ENCODE assay signal across 18 mouse cellular contexts in genomic region chr19:47311162-47311561, GRCm38 (mm10).
DNase-seq lines count a peak whose midpoint lies in the region; ATAC-seq and TF ChIP-seq lines count a peak whose summit lies in the region.
"Had no signal": no experiment of that assay in that cellular context is flagged by ENCODE, and none has a peak within 500 bp of the region (broad histone marks: within the 10 kb centered on the region; RNA-seq: fewer than 3 reads in every experiment).

No protein-coding gene starts in this region.

- ATAC-seq in kidney, embryonic 15.5 days (replicated peaks; ENCODE audit: low FRiP score): no peak
- peak; percentile 56 for ATAC-seq in liver, embryonic 12.5 days
- ATAC-seq in stomach, postnatal 0 days (ENCODE audit: low FRiP score, low TSS enrichment): no peak
- ATAC-seq in midbrain, embryonic 16.5 days: no peak
- ATAC-seq in hindbrain, postnatal 0 days: no peak
- ATAC-seq: intestine, postnatal 0 days had no signal

- H3K9me3 ChIP-seq in kidney, embryonic 15.5 days (replicated peaks): no peaks in the 10 kb centered on the region
- H3K9me3 ChIP-seq in liver, embryonic 12.5 days (replicated peaks): no peaks in the 10 kb centered on the region
- no peaks in the 10 kb centered on the region for H3K9me3 ChIP-seq in stomach, postnatal 0 days (ENCODE audit: control insufficient read depth, low read length)
- no peaks in the 10 kb centered on the region for H3K9me3 ChIP-seq in midbrain, embryonic 16.5 days (replicated peaks; ENCODE audit: control insufficient read depth, low read length, poor library complexity, severe bottlenecking)
- no peaks in the 10 kb centered on the region for H3K9me3 ChIP-seq in hindbrain, postnatal 0 days (ENCODE audit: low read length)
- H3K9me3 ChIP-seq: forebrain, embryonic 10.5 days; neural tube, embryonic 13.5 days had no signal

- H3K4me1 ChIP-seq in kidney, embryonic 15.5 days: peaks cover 75% of the 10 kb centered on the region
- H3K4me1 ChIP-seq in liver, embryonic 12.5 days: peaks cover 16% of the 10 kb centered on the region
- peaks cover 19% of the 10 kb centered on the region for H3K4me1 ChIP-seq in stomach, postnatal 0 days (replicated peaks; ENCODE audit: control insufficient read depth, insufficient read depth)
- H3K4me1 ChIP-seq in midbrain, embryonic 16.5 days (ENCODE audit: control insufficient read depth, insufficient read depth, low read length): peaks cover 12% of the 10 kb centered on the region
- peaks cover 20% of the 10 kb centered on the region; the same call in 1 of the 2 replicates for H3K4me1 ChIP-seq in hindbrain, postnatal 0 days (ENCODE audit: insufficient read depth, low read length)

- peak overlapping the region; percentile 14; the same call in 1 of the 2 replicates for H3K27ac ChIP-seq in kidney, embryonic 15.5 days
- H3K27ac ChIP-seq in liver, embryonic 12.5 days: 0 out of 2 replicates have a peak overlapping the region, but pooled peaks have one; percentile 4
- peak overlapping the region; percentile 69; the same call in 1 of the 2 replicates for H3K27ac ChIP-seq in stomach, postnatal 0 days (replicated peaks)
- H3K27ac ChIP-seq in midbrain, embryonic 16.5 days (ENCODE audit: low read length): no peak overlapping the region
- no peak overlapping the region for H3K27ac ChIP-seq in hindbrain, postnatal 0 days
- H3K27ac ChIP-seq: forebrain, embryonic 10.5 days; hindbrain, embryonic 14.5 days; neural tube, embryonic 13.5 days had no signal

- no peak overlapping the region for H3K4me2 ChIP-seq in kidney, embryonic 15.5 days
- no peak overlapping the region for H3K4me2 ChIP-seq in liver, embryonic 12.5 days
- H3K4me2 ChIP-seq in stomach, postnatal 0 days (replicated peaks; ENCODE audit: low read depth): no peak overlapping the region
- H3K4me2 ChIP-seq in midbrain, embryonic 16.5 days (ENCODE audit: low read length): no peak overlapping the region
- H3K4me2 ChIP-seq in hindbrain, postnatal 0 days (ENCODE audit: low read depth, low read length): no peak overlapping the region
- H3K4me2 ChIP-seq: hindbrain, embryonic 14.5 days; neural tube, embryonic 13.5 days had no signal

- no peak for TF ChIP-seq EP300 in stomach, postnatal 0 days (optimal IDR thresholded peaks at IDR 0.05)

- peak; percentile 52 for DNase-seq in adrenal gland, adult 2 months
- DNase-seq in adrenal gland, adult 8-10 months: no peak
- no peak for DNase-seq in kidney, postnatal 4 days
- DNase-seq in stomach, postnatal 0 days (ENCODE audit: low spot score): no peak
- DNase-seq in hindbrain, postnatal 0 days (ENCODE audit: low spot score): no peak
- DNase-seq: cerebellum, adult 8-10 months; kidney, postnatal 25 days; lung, postnatal 14 days; right cerebral cortex, postnatal 4 days; thymus, postnatal 25 days had no signal

- no peaks in the 10 kb centered on the region for H3K27me3 ChIP-seq in kidney, embryonic 15.5 days
- peaks cover 30% of the 10 kb centered on the region for H3K27me3 ChIP-seq in liver, embryonic 12.5 days (replicated peaks)
- no peaks in the 10 kb centered on the region for H3K27me3 ChIP-seq in stomach, postnatal 0 days (ENCODE audit: control insufficient read depth, insufficient read depth, low read length)
- peaks cover 4% of the 10 kb centered on the region; the same call in 1 of the 2 replicates for H3K27me3 ChIP-seq in midbrain, embryonic 16.5 days (ENCODE audit: control insufficient read depth, insufficient read depth, low read depth, low read length)
- no peaks in the 10 kb centered on the region for H3K27me3 ChIP-seq in hindbrain, postnatal 0 days (ENCODE audit: insufficient read depth, low read length)
- H3K27me3 ChIP-seq: CH12.LX had no signal

- H3K9ac ChIP-seq in kidney, embryonic 15.5 days: no peak overlapping the region
- no peak overlapping the region for H3K9ac ChIP-seq in liver, embryonic 12.5 days
- H3K9ac ChIP-seq in stomach, postnatal 0 days (ENCODE audit: low read length): no peak overlapping the region
- no peak overlapping the region for H3K9ac ChIP-seq in midbrain, embryonic 16.5 days (ENCODE audit: low read depth, low read length)
- H3K9ac ChIP-seq in hindbrain, postnatal 0 days (replicated peaks; ENCODE audit: low read length): no peak overlapping the region
- H3K9ac ChIP-seq: hindbrain, embryonic 14.5 days; neural tube, embryonic 13.5 days had no signal

- peaks cover 36% of the 10 kb centered on the region; the same call in 1 of the 2 replicates for H3K36me3 ChIP-seq in kidney, embryonic 15.5 days
- H3K36me3 ChIP-seq in liver, embryonic 12.5 days: no peaks in the 10 kb centered on the region
- H3K36me3 ChIP-seq in stomach, postnatal 0 days (ENCODE audit: control insufficient read depth, insufficient read depth, low read length): no peaks in the 10 kb centered on the region; the same call in none of the 2 replicates
- H3K36me3 ChIP-seq in midbrain, embryonic 16.5 days (ENCODE audit: control insufficient read depth, insufficient read depth, low read length): no peaks in the 10 kb centered on the region
- no peaks in the 10 kb centered on the region for H3K36me3 ChIP-seq in hindbrain, postnatal 0 days (ENCODE audit: insufficient read depth, low read length)
- H3K36me3 ChIP-seq: neural tube, embryonic 13.5 days had no signal

- no peak overlapping the region for H3K4me3 ChIP-seq in kidney, embryonic 15.5 days (replicated peaks)
- no peak overlapping the region for H3K4me3 ChIP-seq in liver, embryonic 12.5 days
- H3K4me3 ChIP-seq in stomach, postnatal 0 days (ENCODE audit: low read depth, low read length): no peak overlapping the region
- H3K4me3 ChIP-seq in midbrain, embryonic 16.5 days (ENCODE audit: low read depth, low read length): no peak overlapping the region
- no peak overlapping the region for H3K4me3 ChIP-seq in hindbrain, postnatal 0 days (ENCODE audit: low read length)
- H3K4me3 ChIP-seq: forebrain, embryonic 10.5 days; neural tube, embryonic 13.5 days had no signal

- TF ChIP-seq CTCF in stomach, postnatal 0 days (IDR thresholded peaks at IDR 0.05; ENCODE audit: low read depth): no peak
- TF ChIP-seq CTCF in hindbrain, postnatal 0 days (IDR thresholded peaks at IDR 0.05; ENCODE audit: low read depth): no peak

- WGBS in kidney, embryonic 15.5 days: 65% methylated on average over 4 of the region's 4 CpGs
- 69% methylated on average over 4 of the region's 4 CpGs for WGBS in liver, embryonic 12.5 days (ENCODE audit: insufficient replicate concordance)
- WGBS in stomach, postnatal 0 days: 49% methylated on average over 4 of the region's 4 CpGs
- 86% methylated on average over 4 of the region's 4 CpGs for WGBS in midbrain, embryonic 16.5 days
- WGBS in hindbrain, postnatal 0 days: 84% methylated on average over 4 of the region's 4 CpGs

Comparison
In these comparisons a context has a peak if more than half of its experiments do, and no peak if none do; other contexts are left out.
1. H3K27ac ChIP-seq: peak in kidney, embryonic 15.5 days (single experiment), liver, embryonic 12.5 days (single experiment) and stomach, postnatal 0 days (single experiment); none in midbrain, embryonic 16.5 days (single experiment) and hindbrain, postnatal 0 days (single experiment).